Mouse (Mus musculus) spleen, embryonic (tissue): Measurements from ENCODE around the gene Brat1.

ENCODE experiments used
- CTCF ChIA-PET: fragments of 350-600 bp; sonication (Branson Sonifier 250); formaldehyde crosslinking; loops from one replicate; lab custom pipeline; 2022; lab: Charles Lee

The Brat1 gene

GRCm38 (mm10) chr5:140741040-140741439 is 36.2 kb downstream of the Brat1 start:
- CTCF ChIA-PET = no interaction called here

- CTCF ChIA-PET = interaction anchor here (0.5 kb wide), 1 partner anchor 24 kb away, joined by 3 read pairs; no protein-coding TSS in a partner anchor
These were observed 37.1 kb downstream of the Brat1 start for GRCm38 (mm10) chr5:140741877-140742276.

GRCm38 (mm10) chr5:140743706-140744131 is 38.9 kb downstream of the Brat1 start:
- CTCF ChIA-PET = no interaction called here

GRCm38 (mm10) chr5:140748425-140748824 is 43.6 kb downstream of the Brat1 start:
- CTCF ChIA-PET = no interaction called here

- CTCF ChIA-PET = interaction anchor here (0.5 to 1.1 kb wide), 4 partner anchors 16 to 232 kb away, joined by 3 read pairs; no protein-coding TSS in a partner anchor
These were observed 44.5 kb downstream of the Brat1 start for GRCm38 (mm10) chr5:140749062-140749875.

- CTCF ChIA-PET = interaction anchor here (0.6 to 1.2 kb wide), 4 partner anchors 18 to 211 kb away, joined by 3 to 8 read pairs (median 5); no protein-coding TSS in a partner anchor
These were observed 46.1 kb downstream of the Brat1 start for GRCm38 (mm10) chr5:140750925-140751324.

GRCm38 (mm10) chr5:140752041-140752440 is 47.2 kb downstream of the Brat1 start:
- CTCF ChIA-PET = interaction anchor here (0.6 kb wide), 1 partner anchor 110 kb away, joined by 4 read pairs; no protein-coding TSS in a partner anchor

- CTCF ChIA-PET = no interaction called here
These were observed 47.8 kb downstream of the Brat1 start for GRCm38 (mm10) chr5:140752639-140753038.

- CTCF ChIA-PET = no interaction called here
These were observed 48.4 kb downstream of the Brat1 start for GRCm38 (mm10) chr5:140753223-140753622.

- CTCF ChIA-PET = no interaction called here
These were observed 54.1 kb downstream of the Brat1 start for GRCm38 (mm10) chr5:140758864-140759263.

GRCm38 (mm10) chr5:140762540-140762939 is 57.7 kb downstream of the Brat1 start:
- CTCF ChIA-PET = no interaction called here

- CTCF ChIA-PET = interaction anchor here (1.1 kb wide), 1 partner anchor 23 kb away, joined by 3 read pairs; no protein-coding TSS in a partner anchor
These were observed 60.3 kb downstream of the Brat1 start for GRCm38 (mm10) chr5:140764921-140765613.

- CTCF ChIA-PET = interaction anchor here (1.1 kb wide), 1 partner anchor 24 kb away, joined by 3 read pairs; no protein-coding TSS in a partner anchor
These were observed 61.8 kb downstream of the Brat1 start for GRCm38 (mm10) chr5:140766566-140766965.

GRCm38 (mm10) chr5:140767704-140768141 is 62.9 kb downstream of the Brat1 start:
- CTCF ChIA-PET = interaction anchor here (0.7 kb wide), 1 partner anchor 518 kb away, joined by 3 read pairs; no protein-coding TSS in a partner anchor

- CTCF ChIA-PET = interaction anchor here (0.7 kb wide), 1 partner anchor 519 kb away, joined by 3 read pairs; no protein-coding TSS in a partner anchor
These were observed 63.5 kb downstream of the Brat1 start for GRCm38 (mm10) chr5:140768333-140768732.
